Mouse (Mus musculus) cerebellum, adult 8-10 months (tissue): Measurements from ENCODE around the gene Phf24.
"Not testable (repeated sequence)": the region's sequence is repeated elsewhere in the genome, so short reads cannot be mapped to it uniquely, and the experiment has no call there.

Experiments used
- DNase-seq: peaks from one replicate; pipeline ENCODE4 v3.0.0; 2022

Phf24 gene

DNA sequence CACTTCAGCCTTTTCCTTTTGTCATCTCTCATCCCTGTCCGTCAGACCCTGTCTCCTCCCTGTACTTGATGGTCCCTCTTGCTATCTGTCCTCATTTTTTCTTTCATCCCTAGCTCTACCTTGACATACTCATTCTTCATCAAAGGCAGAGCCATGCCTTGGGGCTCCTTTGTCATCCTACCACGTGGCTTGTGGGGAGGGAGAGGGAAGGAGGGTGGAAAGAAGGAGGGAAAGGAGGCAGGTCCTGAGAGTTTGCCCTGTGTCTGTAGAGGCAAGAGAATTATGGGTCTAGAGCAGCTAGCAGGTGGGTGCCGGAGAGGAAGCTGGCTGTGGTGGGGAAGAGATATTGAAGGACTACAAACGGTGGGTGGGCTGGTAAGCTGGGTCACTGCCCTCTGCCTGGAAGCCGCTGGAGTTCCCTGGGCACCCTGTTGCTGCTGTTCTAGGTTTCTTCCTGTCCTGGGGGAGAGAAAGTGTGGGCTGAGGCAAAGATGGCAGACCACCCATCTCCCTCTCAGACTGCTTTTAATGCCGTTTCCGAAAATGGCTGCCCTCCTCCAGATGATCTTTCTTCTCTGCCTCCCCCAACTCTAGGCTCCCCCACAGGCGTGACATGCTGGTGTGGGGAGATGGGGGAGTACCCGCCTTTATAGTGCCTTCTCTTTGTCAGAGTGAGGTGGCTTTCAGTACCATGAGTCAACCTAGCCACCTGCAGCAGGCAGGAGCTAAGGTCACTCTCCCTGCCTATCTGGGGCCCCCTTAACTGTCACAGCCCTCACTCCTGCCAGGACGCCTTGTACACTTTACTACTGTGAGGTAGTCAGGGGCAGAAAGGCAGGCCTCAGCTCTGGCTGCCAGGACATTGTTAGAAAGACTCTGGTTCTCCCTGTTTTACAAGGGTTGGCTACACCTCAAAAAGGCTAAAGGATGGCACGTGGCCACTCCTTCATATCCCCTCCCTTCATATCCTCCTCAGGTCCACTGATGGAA lies 35.0 kb downstream of the Phf24 start:
- DNase-seq: no peak

GRCm38 (mm10) chr4:42952563-42952962 lies 36.1 kb downstream of the Phf24 start:
- no peak for DNase-seq

GRCm38 (mm10) chr4:42953435-42954094 lies 37.1 kb downstream of the Phf24 start:
- peak; percentile 46 for DNase-seq

DNA sequence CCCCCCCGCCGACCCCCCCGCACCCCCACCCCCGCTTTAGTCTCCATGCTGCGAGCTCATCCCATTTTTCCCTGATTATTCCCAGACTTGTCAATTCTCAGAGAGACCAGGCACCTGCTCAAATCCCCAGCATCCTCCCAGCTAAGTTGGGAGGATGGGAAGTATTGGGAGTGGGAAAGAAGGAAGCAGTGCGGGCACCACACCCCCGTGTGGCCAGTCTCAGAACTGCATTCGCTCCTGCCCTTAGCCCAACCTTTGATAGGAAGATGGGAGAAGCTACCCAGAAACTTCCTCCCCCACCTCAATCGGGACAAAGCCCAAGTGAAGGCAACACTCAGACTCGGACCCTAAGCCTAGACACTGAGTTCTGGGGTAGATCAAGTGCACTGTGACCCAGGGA lies 37.8 kb downstream of the Phf24 start:
- peak; percentile 84 for DNase-seq

- no peak for DNase-seq
Observed at GRCm38 (mm10) chr4:42955200-42955599, 38.7 kb downstream of the Phf24 start.

GRCm38 (mm10) chr4:42956581-42956980 lies 40.1 kb downstream of the Phf24 start:
- no peak for DNase-seq

DNA sequence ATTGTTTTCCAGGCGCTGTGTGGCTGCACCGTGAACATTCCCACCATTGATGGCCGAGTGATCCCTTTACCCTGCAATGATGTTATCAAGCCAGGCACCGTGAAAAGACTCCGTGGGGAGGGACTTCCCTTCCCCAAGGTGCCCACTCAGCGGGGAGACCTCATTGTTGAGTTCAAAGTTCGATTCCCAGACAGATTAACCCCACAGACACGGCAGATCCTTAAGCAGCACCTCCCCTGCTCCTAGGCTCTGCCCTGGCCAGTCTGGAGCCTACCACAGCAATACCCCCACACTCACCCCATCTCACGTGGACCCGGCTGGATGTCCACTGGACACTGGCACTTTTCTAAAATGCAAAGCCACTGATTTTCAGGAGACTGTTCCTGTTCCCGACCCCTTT lies 40.8 kb downstream of the Phf24 start:
- DNase-seq: no peak

- DNase-seq: no peak
Observed at GRCm38 (mm10) chr4:42957979-42958378, 41.5 kb downstream of the Phf24 start.

DNA sequence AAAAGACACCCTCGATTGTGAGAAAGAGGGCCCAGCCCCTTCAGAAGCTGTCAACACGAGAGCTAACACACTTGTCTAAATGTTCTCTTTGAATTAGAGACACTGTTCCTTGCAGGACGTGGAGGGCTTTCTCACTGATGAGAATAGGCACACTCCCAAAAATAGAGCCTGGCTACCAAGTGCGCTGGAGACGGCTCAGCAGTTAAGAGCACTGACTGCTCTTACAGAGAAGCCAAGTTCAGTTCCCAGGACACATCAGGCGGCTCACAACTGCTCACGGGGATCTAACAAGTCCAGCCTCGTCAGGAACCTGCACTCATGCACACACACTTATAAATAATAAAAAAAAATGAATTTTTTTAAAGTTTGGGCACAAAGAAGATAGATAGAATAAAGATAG lies 42.5 kb downstream of the Phf24 start:
- DNase-seq: no peak

- no peak for DNase-seq
Observed at GRCm38 (mm10) chr4:42959382-42959781, 42.9 kb downstream of the Phf24 start.

DNA sequence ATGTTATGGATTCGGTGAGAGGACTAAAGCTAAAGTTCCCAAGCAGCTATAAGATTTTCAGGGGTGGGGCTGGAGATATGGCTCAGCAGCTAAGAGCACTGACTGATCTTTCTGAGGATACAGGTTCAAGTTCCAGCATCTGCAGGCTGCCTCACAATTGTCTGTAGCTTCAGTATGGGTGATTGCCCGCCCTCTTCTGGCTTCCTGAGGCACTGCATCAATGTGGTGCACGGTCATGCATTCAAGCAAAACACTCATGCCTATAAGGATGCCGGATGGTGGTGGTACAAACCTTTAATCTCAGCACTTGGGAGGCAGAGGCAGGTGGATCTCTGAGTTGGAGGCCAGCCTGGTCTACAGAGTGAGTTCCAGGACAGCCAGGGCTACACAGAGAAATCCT lies 45.1 kb downstream of the Phf24 start:
- DNase-seq: peak; percentile 51

DNA sequence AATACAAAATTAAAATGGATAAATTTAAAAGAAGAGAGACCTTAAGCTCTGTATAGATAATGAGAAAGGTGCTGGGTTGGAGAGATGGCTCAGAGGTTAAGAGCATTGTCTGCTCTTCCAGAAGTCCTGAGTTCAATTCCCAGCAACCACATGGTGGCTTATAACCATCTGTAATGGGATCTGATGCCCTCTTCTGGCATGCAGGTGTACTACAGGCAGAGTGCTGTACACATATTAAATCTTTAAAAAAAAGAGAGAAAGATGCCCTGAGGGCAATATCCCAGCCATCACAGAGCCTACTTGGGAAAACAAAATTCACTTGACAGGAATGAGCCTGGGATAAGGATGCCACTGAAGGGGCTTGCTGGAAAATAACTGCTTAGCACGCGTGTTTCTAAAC lies 47.0 kb downstream of the Phf24 start:
- no peak for DNase-seq

- peak; percentile 51 for DNase-seq
Observed at GRCm38 (mm10) chr4:42965039-42965719, 48.7 kb downstream of the Phf24 start.

DNA sequence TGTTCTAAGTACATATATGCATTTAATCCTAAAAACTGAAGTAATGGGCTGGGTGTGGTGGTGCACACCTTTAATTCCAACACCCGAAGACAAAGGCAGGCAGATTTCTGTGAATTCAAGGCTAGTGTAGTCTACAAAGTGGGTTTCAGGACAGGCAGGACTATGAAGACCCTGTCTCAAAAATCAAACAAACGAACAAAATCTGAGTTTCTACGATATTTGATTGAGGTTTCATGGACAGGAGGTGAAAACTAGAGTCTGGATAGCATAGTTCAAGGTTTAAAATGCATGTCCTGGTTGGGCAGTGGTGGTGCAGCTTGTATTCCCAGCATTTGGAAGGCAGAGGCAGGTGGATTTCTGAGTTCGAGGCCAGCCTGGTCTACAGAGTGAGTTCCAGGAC lies 52.8 kb downstream of the Phf24 start, which contains the start of gene 1700022I11Rik:
Gene 1700022I11Rik, plus strand, starts transcription at position 301 of the 400 bp plus-strand sequence.
- no peak for DNase-seq

DNA sequence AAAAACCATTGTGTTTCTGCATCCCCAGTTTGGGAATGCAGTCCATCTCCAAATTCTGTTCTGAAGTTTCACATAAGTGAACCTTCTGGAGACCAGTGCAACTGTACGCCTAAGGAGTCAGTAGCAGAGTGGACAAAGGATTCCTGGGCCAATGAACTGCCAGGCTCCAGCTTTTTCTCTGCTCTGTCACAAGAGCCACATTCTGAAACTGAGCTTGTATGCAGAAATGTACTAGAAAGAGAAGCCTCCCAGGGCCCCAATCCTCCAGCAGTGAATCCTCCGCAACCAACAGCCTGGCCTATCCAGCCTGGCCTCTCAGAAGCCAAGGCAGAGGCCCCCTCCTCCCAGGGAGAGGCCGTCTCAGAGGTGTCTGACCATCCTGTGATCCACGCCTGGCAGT lies 56.5 kb downstream of the Phf24 start:
- no peak for DNase-seq

GRCm38 (mm10) chr4:42973868-42974267 lies 57.4 kb downstream of the Phf24 start:
- no peak for DNase-seq

DNA sequence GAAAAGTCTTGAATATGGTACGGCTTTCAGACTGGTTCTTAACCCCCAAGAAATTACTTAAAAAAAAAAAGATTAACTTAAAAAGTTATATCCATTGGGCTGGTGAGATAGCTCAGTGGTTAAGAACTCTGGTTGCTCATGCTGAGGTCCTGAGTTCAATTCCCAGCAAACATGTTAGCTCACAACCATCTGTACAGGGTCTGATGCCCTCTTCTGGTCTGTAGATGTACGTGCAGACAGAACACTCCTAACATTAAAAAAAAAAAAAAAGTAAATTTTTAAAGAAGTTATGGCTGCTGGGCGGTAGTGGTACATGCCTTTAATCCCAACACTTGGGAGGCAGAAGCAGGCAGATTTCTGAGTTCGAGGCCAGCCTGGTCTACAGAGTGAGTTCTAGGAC lies 61.6 kb downstream of the Phf24 start:
- no peak for DNase-seq

DNA sequence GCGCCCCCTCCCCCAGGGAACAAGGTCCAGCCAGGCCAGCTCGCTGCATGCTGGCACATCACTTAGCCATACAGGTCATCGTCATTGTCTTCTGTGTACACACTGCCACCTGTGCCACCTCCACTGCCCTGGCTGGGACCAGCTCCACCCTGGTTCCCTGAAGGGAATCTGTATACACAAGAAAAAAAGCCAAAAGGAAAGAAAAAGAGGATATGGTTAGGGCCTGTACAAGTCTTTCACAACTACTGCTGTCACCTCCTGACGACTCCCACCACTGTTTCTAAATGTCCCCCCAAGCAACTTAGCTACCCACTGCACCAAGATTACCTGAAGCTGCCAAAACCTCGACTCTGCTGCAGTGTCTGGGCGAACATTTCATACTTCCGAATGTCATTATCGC lies 64.0 kb downstream of the Phf24 start:
- not testable (repeated sequence) for DNase-seq

GRCm38 (mm10) chr4:42988296-42988695 lies 71.8 kb downstream of the Phf24 start:
- no peak for DNase-seq
